Mouse (Mus musculus) midbrain, embryonic 11.5 days (tissue): ENCODE measurements around the gene Rflnb. TPM values are rescaled to one million over a fixed set of nuclear protein-coding genes. Genes with fewer than 3 reads are reported as not detected.
A peak's percentile ranks its signal among the peaks of the same experiment; 100 is the strongest.

Experiments used
- ATAC-seq: fragments of 200-750 bp; cut with Nextera tagmentation; 2 replicates; pipeline ENCODE4 v1.8.0; 2017; ENCODE audit warnings: moderate TSS enrichment, moderate library complexity; ENCODE audit not compliant: low FRiP score
- DNase-seq: peaks from one replicate; pipeline ENCODE4 v3.0.0; 2015; ENCODE audit warnings: low spot score; ENCODE audit errors: missing footprints
- H3K27ac ChIP-seq: fragments of 300-500 bp; sonication (generic); 2 replicates; pipeline ENCODE4 v1.5.1; 2014; ENCODE audit warnings: low read depth, low read length
- H3K27me3 ChIP-seq: fragments of 300-500 bp; sonication (generic); 2 replicates; pipeline ENCODE4 v1.6.1; 2014; ENCODE audit warnings: mild to moderate bottlenecking, low read length, moderate library complexity, mixed read lengths; ENCODE audit not compliant: control insufficient read depth, insufficient read depth
- H3K36me3 ChIP-seq: fragments of 300-500 bp; sonication (generic); 2 replicates; pipeline ENCODE4 v1.6.1; 2014; ENCODE audit warnings: mild to moderate bottlenecking, low read length, moderate library complexity, mixed read lengths; ENCODE audit not compliant: control insufficient read depth, insufficient read depth
- H3K4me1 ChIP-seq: fragments of 300-500 bp; sonication (generic); 2 replicates; pipeline ENCODE4 v1.6.1; 2014; ENCODE audit warnings: low read length; ENCODE audit not compliant: control insufficient read depth, insufficient read depth
- H3K4me2 ChIP-seq: fragments of 300-500 bp; sonication (generic); 2 replicates; pipeline ENCODE4 v1.6.1; 2014; ENCODE audit warnings: mild to moderate bottlenecking, moderate library complexity
- H3K4me3 ChIP-seq: fragments of 300-500 bp; sonication (generic); 2 replicates; pipeline ENCODE4 v1.5.1; 2014; ENCODE audit warnings: low read depth, low read length
- H3K9ac ChIP-seq: fragments of 300-500 bp; sonication (generic); 2 replicates; pipeline ENCODE4 v1.6.1; 2014; ENCODE audit warnings: low read length
- H3K9me3 ChIP-seq: fragments of 300-500 bp; sonication (generic); 2 replicates; pipeline ENCODE4 v1.6.1; 2016; ENCODE audit warnings: low read length; ENCODE audit not compliant: control insufficient read depth
- WGBS: fragments of 180-500 bp; shearing (Covaris S2); extraction: QIAGEN DNeasy Blood & Tissue Kit; methylation state at CpG from one replicate; pipeline ENCODE4 v1.1.7; 2014; 5-methylcytosine and 5-hydroxymethylcytosine counted together
- polyA plus RNA-seq: library from polyadenylated mRNA; unstranded; fragments of >200 nt; fragmentation: Nextera tagmentation; extraction: Ambion mirVana; gene quantifications from 2 replicates; pipeline ENCODE4 v1.2.1, GENCODE M21; 2014

Gene Rflnb
- polyA plus RNA-seq, 1 experiment from 2014 or later, result 13.9 TPM

- ATAC-seq (no peak), DNase-seq (no peak)
- Histone ChIP-seq H3K4me2 (no peak overlapping the region), H3K27ac (no peak overlapping the region), H3K36me3 (no peaks in the 10 kb centered on the region), H3K27me3 (no peaks in the 10 kb centered on the region), H3K9ac (no peak overlapping the region), H3K4me3 (no peak overlapping the region), H3K9me3 (no peaks in the 10 kb centered on the region), H3K4me1 (no peaks in the 10 kb centered on the region)
- WGBS, result 84% methylated on average over 7 of the region's 7 CpGs
These were observed 32.4 kb upstream of the Rflnb start for GRCm38 (mm10) chr11:76059971-76060370.

- ATAC-seq (no peak), DNase-seq (no peak)
- H3K4me1 ChIP-seq, result no peaks in the 10 kb centered on the region
- no peaks in the 10 kb centered on the region for H3K9me3 ChIP-seq
- H3K27ac ChIP-seq, result no peak overlapping the region
- no peaks in the 10 kb centered on the region for H3K36me3 ChIP-seq
- no peak overlapping the region for H3K4me2 ChIP-seq
- no peaks in the 10 kb centered on the region for H3K27me3 ChIP-seq
- no peak overlapping the region for H3K4me3 ChIP-seq
- WGBS, result 26% methylated on average over 3 of the region's 3 CpGs
- H3K9ac ChIP-seq, result no peak overlapping the region
These were observed 28.9 kb upstream of the Rflnb start for GRCm38 (mm10) chr11:76056487-76056886.

- Histone ChIP-seq H3K9ac (no peak overlapping the region), H3K4me2 (no peak overlapping the region), H3K4me1 (no peaks in the 10 kb centered on the region; the same call in 1 of the 2 replicates), H3K27me3 (no peaks in the 10 kb centered on the region), H3K4me3 (no peak overlapping the region), H3K27ac (no peak overlapping the region), H3K36me3 (no peaks in the 10 kb centered on the region), H3K9me3 (no peaks in the 10 kb centered on the region)
- ATAC-seq (no peak), DNase-seq (no peak)
- WGBS, result 88% methylated on average over 5 of the region's 5 CpGs
These were observed 24.9 kb upstream of the Rflnb start for GRCm38 (mm10) chr11:76052496-76052895.

- 45% methylated on average over 5 of the region's 5 CpGs for WGBS
- DNase-seq, result no peak
- no peak overlapping the region for H3K27ac ChIP-seq
These were observed 23.5 kb upstream of the Rflnb start for GRCm38 (mm10) chr11:76050967-76051512.

GRCm38 (mm10) chr11:76050509-76050908, 22.9 kb upstream of the Rflnb start:
- no peaks in the 10 kb centered on the region; the same call in 1 of the 2 replicates for H3K4me1 ChIP-seq
- no peaks in the 10 kb centered on the region for H3K27me3 ChIP-seq
- H3K9me3 ChIP-seq, result no peaks in the 10 kb centered on the region
- H3K4me3 ChIP-seq, result no peak overlapping the region
- no peak overlapping the region for H3K9ac ChIP-seq
- H3K4me2 ChIP-seq, result no peak overlapping the region
- WGBS, result 31% methylated on average over 3 of the region's 3 CpGs
- H3K27ac ChIP-seq, result no peak overlapping the region
- no peaks in the 10 kb centered on the region for H3K36me3 ChIP-seq
- ATAC-seq (no peak), DNase-seq (no peak)

More at GRCm38 (mm10) chr11:76050967-76051512, 23.5 kb upstream of the Rflnb start:
- H3K9ac ChIP-seq, result no peak overlapping the region
- H3K9me3 ChIP-seq, result no peaks in the 10 kb centered on the region
- H3K4me1 ChIP-seq, result no peaks in the 10 kb centered on the region; the same call in 1 of the 2 replicates
- H3K4me2 ChIP-seq, result no peak overlapping the region
- ATAC-seq, result no peak
- no peaks in the 10 kb centered on the region for H3K27me3 ChIP-seq
- no peak overlapping the region for H3K4me3 ChIP-seq
- no peaks in the 10 kb centered on the region for H3K36me3 ChIP-seq

- peak; percentile 6 for DNase-seq
- ATAC-seq, result no peak
These were observed 17.8 kb upstream of the Rflnb start for GRCm38 (mm10) chr11:76045367-76045766.

GRCm38 (mm10) chr11:76044468-76044867, 16.9 kb upstream of the Rflnb start:
- DNase-seq, result peak; percentile 79
- Histone ChIP-seq H3K4me1 (no peaks in the 10 kb centered on the region), H3K4me2 (no peak overlapping the region), H3K27me3 (no peaks in the 10 kb centered on the region), H3K9ac (no peak overlapping the region), H3K27ac (no peak overlapping the region), H3K4me3 (no peak overlapping the region), H3K36me3 (no peaks in the 10 kb centered on the region), H3K9me3 (no peaks in the 10 kb centered on the region)
- 91% methylated on average over 6 of the region's 6 CpGs for WGBS
- ATAC-seq, result no peak

More at GRCm38 (mm10) chr11:76045367-76045766, 17.8 kb upstream of the Rflnb start:
- H3K4me3 ChIP-seq, result no peak overlapping the region
- WGBS, result 81% methylated on average over 6 of the region's 6 CpGs
- no peak overlapping the region for H3K4me2 ChIP-seq
- no peaks in the 10 kb centered on the region for H3K9me3 ChIP-seq
- H3K9ac ChIP-seq, result no peak overlapping the region
- no peaks in the 10 kb centered on the region for H3K4me1 ChIP-seq
- no peaks in the 10 kb centered on the region for H3K36me3 ChIP-seq
- no peak overlapping the region for H3K27ac ChIP-seq
- no peaks in the 10 kb centered on the region for H3K27me3 ChIP-seq

- H3K4me1 ChIP-seq, result no peaks in the 10 kb centered on the region
- no peak overlapping the region for H3K4me3 ChIP-seq
- no peak overlapping the region for H3K9ac ChIP-seq
- WGBS, result 46% methylated on average over 5 of the region's 5 CpGs
- no peaks in the 10 kb centered on the region for H3K9me3 ChIP-seq
- no peak overlapping the region for H3K4me2 ChIP-seq
- no peaks in the 10 kb centered on the region for H3K36me3 ChIP-seq
- ATAC-seq (no peak), DNase-seq (peak; percentile 45)
- H3K27me3 ChIP-seq, result no peaks in the 10 kb centered on the region
- no peak overlapping the region for H3K27ac ChIP-seq
These were observed 15.3 kb upstream of the Rflnb start for GRCm38 (mm10) chr11:76042882-76043281.

- no peaks in the 10 kb centered on the region for H3K4me1 ChIP-seq
- WGBS, result 62% methylated on average over 10 of the region's 10 CpGs
These were observed 14.6 kb upstream of the Rflnb start for GRCm38 (mm10) chr11:76042041-76042638.

More at GRCm38 (mm10) chr11:76042041-76042638, 14.6 kb upstream of the Rflnb start:
- Histone ChIP-seq H3K9ac (no peak overlapping the region), H3K27ac (no peak overlapping the region), H3K36me3 (no peaks in the 10 kb centered on the region), H3K4me2 (no peak overlapping the region), H3K4me3 (no peak overlapping the region), H3K27me3 (no peaks in the 10 kb centered on the region), H3K9me3 (no peaks in the 10 kb centered on the region)
- no peak for ATAC-seq
- peak; percentile 56 for DNase-seq
